Mouse (Mus musculus) macrophage (primary cell): Measurements from ENCODE around the gene Tmem119. TPM values are rescaled to one million over a fixed set of nuclear protein-coding genes. Genes with fewer than 3 reads are reported as not detected.

Experiments used
- polyA plus RNA-seq: library from polyadenylated mRNA; stranded (reverse); fragments of 250-400 nt; gene quantifications from 3 replicates; pipeline ENCODE4 v1.2.4, GENCODE M21; 2018; ENCODE audit warnings: inconsistent platforms

The Tmem119 gene
- polyA plus RNA-seq, 1 experiment from 2014 or later: not detected

Other genes with a start within 250 kb of the Tmem119 start
- gene Cmklr1, start 150.1 kb downstream of the Tmem119 start, polyA plus RNA-seq: 26.6 to 82.0 TPM (median 61.8 TPM) in 3 replicates
- not detected in 3 replicates for gene 1700069L16Rik, start 75.7 kb downstream of the Tmem119 start, polyA plus RNA-seq
- 5.1 to 5.8 TPM (median 5.5 TPM) in 3 replicates for gene Ficd, start 64.7 kb downstream of the Tmem119 start, polyA plus RNA-seq
- gene Sart3, start 28.0 kb downstream of the Tmem119 start, polyA plus RNA-seq: 19.3 to 20.3 TPM (median 20.2 TPM) in 3 replicates
- 106 to 116 TPM (median 106 TPM) in 3 replicates for gene Iscu, start 27.8 kb downstream of the Tmem119 start, polyA plus RNA-seq
- 139 to 375 TPM (median 273 TPM) in 3 replicates for gene Selplg, start 32.1 kb upstream of the Tmem119 start, polyA plus RNA-seq
- gene Coro1c, start 108.2 kb upstream of the Tmem119 start, polyA plus RNA-seq: 171 to 329 TPM (median 266 TPM) in 3 replicates
- 8.9 to 10.3 TPM (median 10.0 TPM) in 3 replicates for gene Ssh1, start 193.4 kb upstream of the Tmem119 start, polyA plus RNA-seq
- not detected in 3 replicates for gene Dao, start 203.2 kb upstream of the Tmem119 start, polyA plus RNA-seq